Mouse (Mus musculus): Measurements from ENCODE around the gene Gm1113.

GRCm38 (mm10) chr9:35539001-35539750 lies 21.1 kb upstream of the Gm1113 start:
- TF ChIP-seq CTCF (conservative IDR thresholded peaks at IDR 0.05; ENCODE audit: low read length) (no peak), NANOG (IDR thresholded peaks at IDR 0.05; ENCODE audit: borderline replicate concordance, low read length) (no peak), POU5F1 (IDR thresholded peaks at IDR 0.05; ENCODE audit: borderline replicate concordance, low read length) (no peak)

Data from E14TG2a.4 (cell line).